Mouse (Mus musculus) thymus, adult 2 months (tissue): ENCODE measurements around the gene F7.

Source experiments
- CTCF ChIP-seq: fragments of 200-500 bp; IDR thresholded peaks from 2 replicates; pipeline ENCODE4 v1.5.1; 2012; ENCODE audit warnings: mild to moderate bottlenecking, control low read depth, low read length, moderate library complexity, borderline replicate concordance; ENCODE audit not compliant: control insufficient read depth, poor library complexity, insufficient read depth; ENCODE audit errors: extremely low read depth
- POLR2A ChIP-seq: fragments of 200-500 bp; IDR thresholded peaks from 2 replicates; pipeline ENCODE4 v1.6.1; 2012; ENCODE audit warnings: mild to moderate bottlenecking, low read length, control low read depth, moderate library complexity; ENCODE audit not compliant: control insufficient read depth, poor library complexity, insufficient read depth; ENCODE audit errors: extremely low read depth

- TF ChIP-seq CTCF (no peak), POLR2A (no peak)
Observed at GRCm38 (mm10) chr8:13050550-13050949, 24.7 kb downstream of the F7 start.
